Mouse (Mus musculus): ENCODE data around the gene Ccm2l. TPM values are rescaled to one million over a fixed set of nuclear protein-coding genes. Genes with fewer than 3 reads are reported as not detected.

Ccm2l gene
- polyA plus RNA-seq (2015; fragmentation: Nextera tagmentation; extraction: Ambion mirVana) = 10.7 and 11.1 TPM in 2 replicates

- H3K9ac ChIP-seq (replicated peaks; ENCODE audit: low read depth) = 0 out of 2 replicates have a peak within 1 kb of the TSS, but pooled peaks have one; percentile 8
- H3K4me3 ChIP-seq (ENCODE audit: low read depth, low read length) = peak within 1 kb of the TSS; percentile 21
- H3K4me1 ChIP-seq (ENCODE audit: insufficient read depth, low read depth, low read length) = no peaks in the 10 kb centered on the region
- peak within 1 kb of the TSS; percentile 46 for H3K4me2 ChIP-seq (replicated peaks; ENCODE audit: low read depth, low read length)
- DNase-seq (ENCODE audit: low spot score) (peak; percentile 53), ATAC-seq (peak; percentile 90)
- no peaks in the 10 kb centered on the region for H3K36me3 ChIP-seq (ENCODE audit: insufficient read depth, low read length)
- WGBS = 34% methylated on average over 12 of the region's 12 CpGs
- peak within 1 kb of the TSS; percentile 90 for H3K27ac ChIP-seq (ENCODE audit: low read length)
- H3K27me3 ChIP-seq (replicated peaks; ENCODE audit: insufficient read depth, low read length) = peaks cover 9% of the 10 kb centered on the region
- TF ChIP-seq EP300 (IDR thresholded peaks at IDR 0.05) (peak; percentile 88), CTCF (IDR thresholded peaks at IDR 0.05) (no peak)
- H3K9me3 ChIP-seq (ENCODE audit: low read length) = no peaks in the 10 kb centered on the region
Observed at GRCm38 (mm10) chr2:153065747-153066508, at the start of gene Ccm2l. TSS of gene Ccm2l (plus strand) at chr2:153065955.

- DNase-seq (ENCODE audit: low spot score) = no peak
- no peak overlapping the region for H3K9ac ChIP-seq (replicated peaks; ENCODE audit: low read depth)
- 37% methylated on average over 5 of the region's 5 CpGs for WGBS
Observed at GRCm38 (mm10) chr2:153016786-153017185, 49.0 kb upstream of the Ccm2l start.

GRCm38 (mm10) chr2:153019355-153019754 lies 46.4 kb upstream of the Ccm2l start:
- Histone ChIP-seq H3K9me3 (ENCODE audit: low read length) (no peaks in the 10 kb centered on the region), H3K4me2 (replicated peaks; ENCODE audit: low read depth, low read length) (no peak overlapping the region), H3K36me3 (ENCODE audit: insufficient read depth, low read length) (no peaks in the 10 kb centered on the region), H3K4me3 (ENCODE audit: low read depth, low read length) (no peak overlapping the region), H3K9ac (replicated peaks; ENCODE audit: low read depth) (no peak overlapping the region), H3K27me3 (replicated peaks; ENCODE audit: insufficient read depth, low read length) (no peaks in the 10 kb centered on the region), H3K4me1 (ENCODE audit: insufficient read depth, low read depth, low read length) (peaks cover 4% of the 10 kb centered on the region; the same call in 1 of the 2 replicates), H3K27ac (ENCODE audit: low read length) (no peak overlapping the region)
- 79% methylated on average over 3 of the region's 3 CpGs for WGBS
- ATAC-seq = no peak
- TF ChIP-seq CTCF (IDR thresholded peaks at IDR 0.05) = no peak
- TF ChIP-seq EP300 (IDR thresholded peaks at IDR 0.05) = no peak
- DNase-seq (ENCODE audit: low spot score) = no peak

More at GRCm38 (mm10) chr2:153016786-153017185, 49.0 kb upstream of the Ccm2l start:
- H3K4me3 ChIP-seq (ENCODE audit: low read depth, low read length) = no peak overlapping the region
- no peak overlapping the region for H3K27ac ChIP-seq (ENCODE audit: low read length)
- H3K4me1 ChIP-seq (ENCODE audit: insufficient read depth, low read depth, low read length) = peaks cover 7% of the 10 kb centered on the region; the same call in 1 of the 2 replicates
- H3K27me3 ChIP-seq (replicated peaks; ENCODE audit: insufficient read depth, low read length) = no peaks in the 10 kb centered on the region
- no peaks in the 10 kb centered on the region; the same call in 1 of the 2 replicates for H3K36me3 ChIP-seq (ENCODE audit: insufficient read depth, low read length)
- H3K9me3 ChIP-seq (ENCODE audit: low read length) = no peaks in the 10 kb centered on the region
- ATAC-seq = no peak
- TF ChIP-seq CTCF (IDR thresholded peaks at IDR 0.05) (no peak), EP300 (IDR thresholded peaks at IDR 0.05) (no peak)
- H3K4me2 ChIP-seq (replicated peaks; ENCODE audit: low read depth, low read length) = no peak overlapping the region

GRCm38 (mm10) chr2:153021163-153021562 lies 44.6 kb upstream of the Ccm2l start:
- Histone ChIP-seq H3K9ac (replicated peaks; ENCODE audit: low read depth) (no peak overlapping the region), H3K4me2 (replicated peaks; ENCODE audit: low read depth, low read length) (no peak overlapping the region), H3K4me3 (ENCODE audit: low read depth, low read length) (no peak overlapping the region), H3K27me3 (replicated peaks; ENCODE audit: insufficient read depth, low read length) (no peaks in the 10 kb centered on the region), H3K27ac (ENCODE audit: low read length) (no peak overlapping the region), H3K4me1 (ENCODE audit: insufficient read depth, low read depth, low read length) (no peaks in the 10 kb centered on the region), H3K36me3 (ENCODE audit: insufficient read depth, low read length) (no peaks in the 10 kb centered on the region), H3K9me3 (ENCODE audit: low read length) (no peaks in the 10 kb centered on the region)
- WGBS = 66% methylated on average over 3 of the region's 3 CpGs
- DNase-seq (ENCODE audit: low spot score) (no peak), ATAC-seq (no peak)
- TF ChIP-seq EP300 (IDR thresholded peaks at IDR 0.05) (no peak), CTCF (IDR thresholded peaks at IDR 0.05) (no peak)

GRCm38 (mm10) chr2:153022855-153023254 lies 42.9 kb upstream of the Ccm2l start:
- DNase-seq (ENCODE audit: low spot score) (no peak), ATAC-seq (no peak)
- no peak overlapping the region for H3K4me2 ChIP-seq (replicated peaks; ENCODE audit: low read depth, low read length)
- 60% methylated on average over 4 of the region's 4 CpGs for WGBS
- H3K36me3 ChIP-seq (ENCODE audit: insufficient read depth, low read length) = no peaks in the 10 kb centered on the region
- no peaks in the 10 kb centered on the region for H3K27me3 ChIP-seq (replicated peaks; ENCODE audit: insufficient read depth, low read length)
- no peak overlapping the region for H3K9ac ChIP-seq (replicated peaks; ENCODE audit: low read depth)
- no peaks in the 10 kb centered on the region for H3K4me1 ChIP-seq (ENCODE audit: insufficient read depth, low read depth, low read length)
- TF ChIP-seq CTCF (IDR thresholded peaks at IDR 0.05) = no peak
- no peak for TF ChIP-seq EP300 (IDR thresholded peaks at IDR 0.05)
- H3K4me3 ChIP-seq (ENCODE audit: low read depth, low read length) = no peak overlapping the region
- H3K9me3 ChIP-seq (ENCODE audit: low read length) = no peaks in the 10 kb centered on the region
- H3K27ac ChIP-seq (ENCODE audit: low read length) = no peak overlapping the region

GRCm38 (mm10) chr2:153026052-153026451 lies 39.7 kb upstream of the Ccm2l start:
- DNase-seq (ENCODE audit: low spot score) (no peak), ATAC-seq (no peak)
- Histone ChIP-seq H3K36me3 (ENCODE audit: insufficient read depth, low read length) (no peaks in the 10 kb centered on the region), H3K27ac (ENCODE audit: low read length) (no peak overlapping the region), H3K9me3 (ENCODE audit: low read length) (no peaks in the 10 kb centered on the region), H3K4me2 (replicated peaks; ENCODE audit: low read depth, low read length) (no peak overlapping the region), H3K4me3 (ENCODE audit: low read depth, low read length) (no peak overlapping the region), H3K9ac (replicated peaks; ENCODE audit: low read depth) (no peak overlapping the region), H3K27me3 (replicated peaks; ENCODE audit: insufficient read depth, low read length) (0 out of 2 replicates have a peak, but pooled peaks cover 3% of the 10 kb centered on the region), H3K4me1 (ENCODE audit: insufficient read depth, low read depth, low read length) (no peaks in the 10 kb centered on the region)
- 70% methylated on average over 7 of the region's 7 CpGs for WGBS
- no peak for TF ChIP-seq CTCF (IDR thresholded peaks at IDR 0.05)
- no peak for TF ChIP-seq EP300 (IDR thresholded peaks at IDR 0.05)

Measured in lung, postnatal 0 days (tissue).